Mouse (Mus musculus) lung, postnatal 25 days (tissue): ENCODE data around the gene Olfr107.

Experiments
- DNase-seq: peaks from one replicate; pipeline ENCODE4 v3.0.0; 2022; ENCODE audit warnings: low spot score

The Olfr107 gene

DNA sequence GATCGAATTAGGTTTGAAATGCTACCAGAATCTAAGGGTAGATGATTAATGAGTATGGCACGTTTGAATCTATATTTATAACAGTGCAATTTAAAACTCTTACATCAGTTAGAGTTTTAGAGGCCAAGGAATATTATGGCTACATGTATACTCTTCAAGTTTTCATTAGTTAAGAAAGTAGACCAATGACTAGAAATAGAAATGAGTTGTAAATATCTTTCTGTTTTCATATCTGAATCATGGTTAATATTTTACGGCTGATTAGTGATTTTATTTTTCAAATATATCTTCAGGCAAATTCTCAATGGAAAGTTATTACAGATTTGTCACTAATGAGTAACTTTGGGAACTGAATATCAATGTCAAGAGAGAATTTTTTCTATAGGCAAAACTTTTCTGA lies at the start of gene Olfr107:
Gene Olfr107 (plus strand): TSS at position 301 of the 400 bp plus-strand sequence.
- no peak for DNase-seq

- no peak for DNase-seq
Observed at GRCm38 (mm10) chr17:37359282-37359681, 39.7 kb upstream of the Olfr107 start, which contains the start of gene Olfr104-ps. TSS of gene Olfr104-ps (plus strand) at chr17:37359582.

DNA sequence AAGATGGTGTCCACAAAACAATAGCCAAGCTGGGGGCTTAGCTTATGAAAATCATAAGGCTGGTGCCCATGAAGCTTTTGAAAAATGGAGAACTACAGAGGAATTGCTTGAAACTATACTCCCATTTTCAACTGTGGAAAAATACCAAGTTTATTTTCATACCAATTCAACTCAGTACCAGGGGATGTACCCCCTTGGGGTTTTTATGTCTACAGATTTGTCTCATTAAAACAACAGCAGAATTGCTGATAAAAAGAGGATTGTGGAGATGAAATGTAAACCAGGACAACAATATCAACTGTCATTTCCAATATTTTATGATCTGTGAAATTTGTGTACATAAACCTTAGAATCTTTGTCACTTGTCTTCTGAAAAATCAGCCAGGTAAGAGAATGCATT lies 20.3 kb upstream of the Olfr107 start, which contains the start of gene Olfr105-ps:
Gene Olfr105-ps (plus strand): TSS at position 301 of the 400 bp plus-strand sequence.
- DNase-seq: no peak

DNA sequence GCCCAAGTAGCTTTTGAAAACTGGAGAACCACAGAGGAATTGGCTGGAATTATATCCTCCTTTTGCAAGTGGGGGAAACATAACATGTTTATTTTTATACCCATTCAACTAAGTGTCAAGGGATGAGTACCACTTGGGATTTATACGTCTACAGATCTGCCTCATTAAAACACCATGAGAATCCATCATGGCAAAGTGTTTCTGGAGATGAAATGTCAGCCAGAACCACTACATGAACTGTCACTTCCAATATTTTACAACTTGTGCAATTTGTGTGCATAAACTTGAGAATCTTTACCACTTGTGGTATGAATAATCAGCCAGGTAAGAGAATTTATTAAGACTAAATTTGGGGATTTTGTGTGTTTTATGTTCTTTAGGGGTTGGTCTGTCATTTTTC lies 8.9 kb upstream of the Olfr107 start, which contains the start of gene Olfr106-ps:
Gene Olfr106-ps (plus strand): TSS at position 301 of the 400 bp plus-strand sequence.
- DNase-seq: no peak

DNA sequence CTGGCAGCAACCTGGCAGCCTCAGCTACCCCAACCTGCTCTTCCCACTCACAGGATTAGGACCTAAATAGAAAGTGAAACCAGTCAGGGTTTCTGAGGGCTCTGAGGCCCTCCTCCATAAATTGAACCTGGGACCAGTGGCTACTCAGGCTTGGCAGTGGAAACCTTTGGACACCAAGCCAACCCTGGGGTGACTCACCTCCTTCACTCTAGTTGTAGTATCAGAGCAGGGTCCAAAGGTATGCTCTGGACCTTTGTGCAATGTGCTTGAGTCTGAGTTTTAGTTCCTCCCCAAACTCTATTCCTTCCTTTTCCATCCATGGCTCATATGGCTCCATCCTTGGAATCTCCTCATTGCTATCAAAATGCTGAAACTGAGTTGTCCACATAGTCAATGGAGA lies 14.4 kb downstream of the Olfr107 start:
- no peak for DNase-seq

- no peak for DNase-seq
Observed at GRCm38 (mm10) chr17:37445180-37445579, 46.2 kb downstream of the Olfr107 start, which contains the start of gene Olfr108. TSS of gene Olfr108 (plus strand) at chr17:37445480.
